Mouse (Mus musculus): ENCODE measurements at regions not wholly inside any gene's neighbourhood (a gene's known extent, or its start where the extent isn't known, plus 50 kb on each side); places are given as distances from the start of the nearest gene placed in this dataset.

DNA sequence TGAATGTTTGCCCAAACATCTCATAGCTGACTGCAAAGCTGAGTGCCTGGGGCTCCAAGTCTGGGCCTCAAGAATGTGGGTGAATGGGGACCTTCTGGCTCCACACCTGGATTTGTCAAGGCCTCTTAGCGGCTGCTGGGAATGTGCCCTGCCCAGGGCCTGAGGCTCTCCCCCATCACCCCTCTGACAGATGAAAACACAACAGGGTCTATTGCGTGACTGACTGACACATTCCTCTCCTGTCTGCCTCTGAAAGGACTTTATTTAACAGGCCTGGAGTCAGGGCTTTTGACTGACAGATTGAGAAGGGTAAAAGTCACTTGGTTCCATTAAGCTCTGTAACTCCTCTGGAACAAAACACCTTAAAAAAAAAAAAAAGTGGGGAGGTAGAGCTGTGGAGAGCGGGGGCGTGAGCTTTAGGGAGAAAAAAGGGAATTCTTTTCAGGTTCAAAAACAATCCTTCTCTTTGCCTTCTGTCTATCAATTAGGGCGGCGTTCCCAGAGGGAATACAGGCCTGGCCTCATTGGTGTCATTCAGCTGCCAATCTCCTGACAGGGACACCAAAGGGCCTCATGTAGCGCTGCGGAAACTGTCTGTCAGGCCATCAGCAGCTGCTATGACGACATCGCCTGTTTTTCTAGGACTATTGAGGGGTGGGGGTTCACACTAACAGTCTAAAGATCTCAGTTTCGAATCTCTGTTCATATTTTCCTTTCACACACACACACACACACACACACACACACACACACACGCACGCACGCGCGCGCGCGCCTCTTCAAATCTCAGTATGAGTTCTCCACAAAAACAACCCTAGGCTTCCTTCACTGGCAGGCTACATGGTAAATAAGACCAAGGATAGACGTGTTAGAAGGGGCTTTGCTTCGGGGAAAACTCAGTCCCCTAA lies 355.4 kb upstream of the Nfe2l3 start:
- DNase-seq, result no peak
- intact Hi-C loops (cut with DNase I; ENCODE audit: low total_unique reads), result no loop called here

DNA sequence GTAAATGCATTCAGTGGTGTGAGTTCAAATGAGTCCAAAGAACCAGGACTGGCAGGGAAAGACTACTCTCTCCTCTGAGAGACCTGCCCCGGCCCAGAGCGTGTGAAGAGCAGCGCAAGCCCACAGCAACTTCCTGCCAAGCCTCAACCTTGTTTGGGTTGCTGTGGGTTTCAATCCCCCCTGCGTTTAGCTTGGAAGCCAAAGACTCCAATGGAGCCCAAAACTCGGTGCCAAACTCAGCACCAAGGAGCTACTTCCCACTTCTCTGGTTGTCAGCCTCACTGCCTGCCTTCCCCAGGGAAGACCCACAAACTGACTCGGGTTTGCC lies 354.7 kb upstream of the Nfe2l3 start:
- intact Hi-C loops (cut with DNase I; ENCODE audit: low total_unique reads), result no loop called here
- DNase-seq, result no peak

DNA sequence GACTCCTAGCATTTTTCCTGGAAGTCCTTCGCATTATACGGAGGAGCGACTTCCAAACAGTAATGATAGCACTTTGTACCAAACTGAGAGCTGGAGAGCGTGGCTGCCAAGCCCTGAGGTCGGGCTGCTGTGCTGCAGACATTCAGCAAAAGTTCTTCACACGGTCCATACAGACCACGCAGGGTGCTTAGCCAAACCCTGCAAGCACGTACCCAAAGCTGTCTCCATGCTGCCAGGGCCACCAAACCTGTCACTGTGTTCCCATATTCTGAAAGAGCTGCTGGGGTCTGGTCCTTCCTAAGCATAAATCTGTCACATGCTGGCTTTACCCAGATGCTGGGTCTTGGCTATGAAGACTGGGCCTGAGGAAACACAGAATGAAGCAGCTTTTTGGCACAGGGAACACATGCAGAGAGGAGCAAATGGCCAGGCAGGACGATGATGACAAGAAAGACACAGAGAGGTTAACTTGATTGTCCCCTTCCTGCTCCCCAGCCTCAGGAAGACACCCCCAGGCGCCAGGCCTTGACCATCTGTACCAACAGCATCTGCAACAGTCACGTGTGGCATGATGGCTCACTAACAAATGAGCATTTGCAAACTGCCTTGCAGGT lies 354.0 kb upstream of the Nfe2l3 start:
- no peak for DNase-seq
- intact Hi-C loops (cut with DNase I; ENCODE audit: low total_unique reads), result no loop called here

DNA sequence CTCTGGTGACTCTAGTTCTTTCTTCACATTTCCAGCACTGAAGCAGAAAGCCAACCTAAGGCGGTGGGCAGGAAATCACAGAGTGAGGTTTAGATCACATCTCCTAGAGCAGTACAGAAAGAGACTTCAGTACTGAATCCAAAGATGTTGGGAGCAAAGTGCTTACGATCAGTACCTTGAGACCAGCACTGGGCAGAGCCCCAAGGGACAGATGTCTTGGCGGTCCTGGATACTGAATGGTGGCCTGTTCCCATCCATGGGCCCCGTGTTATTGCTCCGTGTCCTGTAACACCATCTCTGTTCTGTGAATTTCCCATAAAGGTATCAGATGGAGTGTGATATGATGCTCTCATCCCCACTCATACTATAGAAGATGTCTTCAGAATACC lies 353.5 kb upstream of the Nfe2l3 start:
- DNase-seq, result no peak
- intact Hi-C loops (cut with DNase I; ENCODE audit: low total_unique reads), result no loop called here

DNA sequence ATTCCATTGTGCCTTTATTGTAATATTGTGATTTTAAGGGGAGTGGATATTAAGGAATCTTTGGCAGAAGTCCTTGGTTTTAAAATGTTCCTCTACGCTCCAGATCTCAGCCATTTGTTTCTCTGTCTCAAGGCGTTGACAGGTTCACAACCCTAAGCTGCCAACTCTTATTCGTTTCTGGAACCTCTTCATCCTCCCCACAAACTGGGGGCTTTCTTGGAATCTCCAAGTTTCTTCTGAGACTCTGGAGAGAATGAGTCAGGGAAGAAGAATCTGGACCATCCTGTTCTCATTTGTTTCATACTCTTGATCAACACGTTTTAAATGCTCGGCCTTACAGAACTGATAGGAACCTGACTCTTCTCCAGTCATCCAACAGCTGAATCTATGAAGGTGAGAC lies 351.4 kb upstream of the Nfe2l3 start:
- intact Hi-C loops (cut with DNase I; ENCODE audit: low total_unique reads), result no loop called here
- DNase-seq, result no peak

DNA sequence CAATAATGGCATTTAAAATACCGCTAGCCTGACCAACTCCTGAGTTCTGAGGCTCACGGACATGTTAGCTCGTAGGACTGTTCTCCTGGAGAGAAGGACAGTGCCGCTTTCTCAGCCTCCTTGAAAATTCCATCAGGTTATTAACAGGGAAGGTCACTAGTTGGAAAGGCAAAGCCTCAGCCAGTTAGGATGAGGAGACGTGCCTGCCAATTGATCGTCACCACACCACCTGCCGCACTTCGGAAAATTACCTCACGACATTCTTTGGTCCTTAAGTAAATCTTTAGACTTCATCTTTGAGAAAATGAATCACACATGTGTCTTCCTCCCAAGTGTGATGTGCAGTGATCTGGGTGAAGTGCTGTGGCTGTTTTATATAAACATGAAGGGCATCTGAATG lies 347.8 kb upstream of the Nfe2l3 start:
- intact Hi-C loops (cut with DNase I; ENCODE audit: low total_unique reads), result no loop called here
- DNase-seq, result no peak

DNA sequence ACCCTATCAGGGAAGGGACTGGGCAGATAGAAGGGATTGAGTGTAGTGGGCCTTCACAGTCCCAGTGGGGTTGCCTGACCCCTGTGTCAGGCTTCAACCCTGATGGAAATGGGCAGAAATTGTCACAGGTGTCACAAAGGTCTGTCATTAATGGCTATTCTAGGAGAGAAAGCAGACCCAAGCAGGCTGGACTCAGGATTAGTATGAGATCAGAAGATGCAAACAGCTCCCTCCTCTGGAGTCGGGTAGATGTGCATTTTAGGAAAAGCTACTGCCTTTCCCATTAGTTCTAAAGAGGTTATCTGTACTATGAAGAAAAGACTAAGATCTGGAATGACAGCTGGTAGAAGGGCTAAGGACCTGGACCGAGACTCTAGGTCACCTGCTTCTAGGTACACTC lies 346.9 kb upstream of the Nfe2l3 start:
- intact Hi-C loops (cut with DNase I; ENCODE audit: low total_unique reads), result no loop called here
- DNase-seq, result no peak

DNA sequence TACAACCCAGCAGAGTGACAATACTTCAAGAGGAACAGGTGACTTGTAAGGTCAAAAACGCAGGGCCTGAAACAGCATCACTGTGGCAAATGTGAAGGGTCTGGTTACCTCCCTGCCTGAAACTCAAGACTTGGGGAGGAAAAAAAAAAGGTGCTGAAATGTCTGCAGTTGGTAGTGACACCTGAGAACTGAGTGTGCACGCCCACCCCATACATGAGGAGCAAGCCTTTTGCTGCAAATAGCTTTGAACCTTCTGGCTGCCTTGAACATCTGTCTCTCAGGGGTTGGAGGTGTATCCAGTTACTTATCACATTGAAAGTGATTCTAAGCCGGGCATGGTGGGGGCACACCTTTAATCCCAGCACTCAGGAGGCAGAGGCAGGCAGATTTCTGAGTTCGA lies 346.1 kb upstream of the Nfe2l3 start:
- intact Hi-C loops (cut with DNase I; ENCODE audit: low total_unique reads), result no loop called here
- no peak for DNase-seq

DNA sequence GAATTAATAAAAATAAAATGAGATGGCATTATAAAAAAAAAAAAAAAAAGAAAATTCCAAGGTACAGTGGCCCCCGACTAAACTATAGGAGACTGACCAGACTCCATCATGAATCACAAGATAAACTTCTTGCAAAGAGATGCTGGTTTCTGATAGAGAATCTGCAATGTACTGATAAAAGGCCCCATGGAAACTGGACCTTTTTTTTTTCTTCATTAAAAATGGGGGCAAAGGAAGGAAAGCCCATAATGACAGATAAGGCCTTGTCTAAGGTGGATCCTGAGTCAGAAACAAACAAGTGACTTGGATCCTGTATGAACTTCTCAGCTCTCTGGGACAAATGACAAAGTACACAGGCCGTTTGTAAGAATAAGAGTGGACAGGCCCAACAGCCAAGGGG lies 344.7 kb upstream of the Nfe2l3 start:
- intact Hi-C loops (cut with DNase I; ENCODE audit: low total_unique reads), result no loop called here
- DNase-seq, result no peak

DNA sequence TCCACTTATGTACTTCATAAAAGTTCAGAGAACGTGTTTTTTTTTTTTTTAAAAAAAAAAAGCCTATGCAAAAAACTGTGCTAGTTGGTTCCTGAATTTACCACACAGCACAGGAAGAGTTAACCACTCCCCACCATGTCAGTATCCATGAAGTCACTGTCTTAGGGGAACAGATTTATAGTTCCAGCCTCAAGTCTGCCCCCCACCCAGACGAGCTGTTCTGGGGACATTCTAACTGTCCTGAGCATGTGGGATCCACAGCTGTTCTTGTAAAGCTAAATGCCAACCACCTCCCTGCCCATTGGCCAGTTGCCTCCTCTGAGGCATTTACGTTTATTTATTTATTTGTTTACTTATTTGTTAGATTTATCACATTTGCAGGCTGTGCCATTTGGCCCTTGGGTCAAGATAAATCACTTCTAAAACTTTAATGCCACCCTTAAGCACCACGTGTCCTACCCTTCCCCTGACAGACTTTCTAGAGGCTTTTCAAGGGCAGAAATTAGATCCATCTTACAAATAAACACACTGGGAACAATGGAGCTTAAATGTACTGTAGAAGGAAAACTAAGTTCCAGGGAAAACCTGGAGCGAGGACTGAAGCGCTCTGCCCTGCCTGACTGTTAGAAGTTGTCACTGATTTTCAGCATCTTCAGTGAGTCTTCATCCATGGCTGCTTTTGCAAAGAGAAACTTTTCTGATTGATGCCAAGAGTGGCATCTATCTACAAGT lies 343.7 kb upstream of the Nfe2l3 start:
- no peak for DNase-seq
- intact Hi-C loops (cut with DNase I; ENCODE audit: low total_unique reads), result no loop called here

DNA sequence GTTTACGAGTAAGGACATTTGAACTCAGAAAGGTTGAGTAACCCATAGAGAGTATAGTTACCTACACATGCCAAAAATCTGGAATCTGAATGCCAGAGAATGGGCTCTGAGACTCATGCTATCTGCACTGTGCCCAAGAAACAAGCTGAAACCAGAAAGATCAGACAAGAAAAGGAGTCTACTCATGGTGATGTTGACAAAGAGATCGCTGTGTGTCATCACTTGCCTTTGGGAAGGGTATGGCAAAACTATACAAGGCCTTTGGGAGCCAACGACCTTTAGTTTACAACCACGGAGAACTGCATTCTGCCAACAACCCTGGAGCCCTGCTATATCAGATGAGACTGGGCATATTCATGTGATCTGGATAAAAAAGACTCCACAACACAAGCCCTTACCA lies 339.3 kb upstream of the Nfe2l3 start:
- no peak for DNase-seq
- intact Hi-C loops (cut with DNase I; ENCODE audit: low total_unique reads), result no loop called here

DNA sequence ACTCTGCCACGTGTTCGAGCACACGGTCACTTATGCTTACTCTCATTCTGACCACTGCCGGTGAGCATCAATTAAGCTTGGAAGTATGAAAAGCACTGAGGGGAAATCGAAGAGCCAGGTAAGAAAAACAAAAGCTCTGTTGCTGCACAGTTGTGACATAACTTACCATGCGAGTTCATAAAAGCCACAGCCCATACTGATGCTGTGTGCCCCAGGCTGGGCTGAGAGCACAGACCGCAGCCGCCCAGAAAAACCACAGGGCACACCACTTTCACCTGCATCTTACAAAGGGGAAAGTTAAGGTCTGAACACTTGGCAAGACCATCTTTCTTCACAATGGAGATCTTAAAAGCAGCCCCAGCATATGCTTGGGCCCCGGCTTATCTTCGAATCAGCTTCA lies 338.2 kb upstream of the Nfe2l3 start:
- no peak for DNase-seq
- intact Hi-C loops (cut with DNase I; ENCODE audit: low total_unique reads), result no loop called here

DNA sequence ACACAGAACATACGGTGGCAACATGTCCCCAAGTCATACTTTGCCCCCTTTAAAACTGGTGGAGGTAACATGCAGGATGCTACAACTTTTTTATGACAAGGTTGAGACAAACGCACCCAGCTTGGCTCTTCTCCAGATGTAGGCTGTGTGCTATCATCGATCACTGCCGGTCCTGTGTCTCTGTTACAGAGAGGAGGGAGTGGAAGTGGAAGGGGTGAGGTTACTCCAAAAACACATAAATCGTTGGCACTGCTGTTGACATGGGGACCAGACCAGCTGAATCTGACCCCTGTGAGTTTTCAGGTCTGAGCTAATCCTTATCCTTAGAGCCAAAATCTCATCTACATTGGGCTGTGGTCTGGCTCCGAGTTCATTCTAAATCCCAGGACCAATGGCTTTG lies 335.0 kb upstream of the Nfe2l3 start:
- DNase-seq, result no peak

DNA sequence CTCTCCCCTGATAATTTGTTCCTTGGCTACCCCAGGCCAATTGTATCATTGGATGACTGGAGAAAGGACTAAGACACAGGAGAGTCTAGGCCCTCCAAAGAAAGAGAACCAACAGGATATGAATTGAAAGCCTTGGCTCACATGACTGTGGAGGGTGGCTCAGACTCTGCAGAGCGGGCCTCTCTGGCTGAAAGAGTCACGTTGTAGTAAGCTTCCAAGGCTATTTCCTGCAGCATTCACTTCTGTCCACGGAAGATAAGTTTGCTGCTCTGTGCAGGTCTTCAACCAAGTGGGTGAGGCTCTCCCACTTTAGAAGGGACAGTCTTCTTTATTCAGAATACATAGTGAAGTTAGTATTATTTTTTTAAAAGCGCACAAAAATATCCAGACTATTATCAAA lies 332.1 kb upstream of the Nfe2l3 start:
- DNase-seq, result no peak
- intact Hi-C loops (cut with DNase I; ENCODE audit: low total_unique reads), result no loop called here

More for the DNA sequence above, 335.0 kb upstream of the Nfe2l3 start:
- intact Hi-C loops (cut with DNase I; ENCODE audit: low total_unique reads), result no loop called here

DNA sequence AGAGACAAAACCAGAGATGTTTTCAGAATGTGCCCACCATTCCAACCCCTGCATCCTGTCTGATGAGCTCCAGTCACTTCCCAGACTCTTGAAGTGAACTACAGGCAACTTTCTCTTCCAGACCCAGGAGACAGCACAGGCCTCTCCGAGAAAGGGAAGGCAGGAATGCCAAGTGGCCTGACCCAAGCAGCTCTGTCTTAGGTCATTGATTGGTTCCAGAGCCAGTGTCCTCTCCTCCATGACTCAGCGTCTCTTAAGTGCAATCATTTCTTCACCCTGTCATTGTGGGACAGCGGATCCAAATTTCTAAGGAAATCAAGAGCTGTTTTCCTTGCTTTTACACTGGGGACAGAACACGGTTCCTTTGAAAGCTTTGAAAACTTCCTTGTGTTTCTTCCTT lies 329.2 kb upstream of the Nfe2l3 start:
- DNase-seq, result no peak
- intact Hi-C loops (cut with DNase I; ENCODE audit: low total_unique reads), result no loop called here

DNA sequence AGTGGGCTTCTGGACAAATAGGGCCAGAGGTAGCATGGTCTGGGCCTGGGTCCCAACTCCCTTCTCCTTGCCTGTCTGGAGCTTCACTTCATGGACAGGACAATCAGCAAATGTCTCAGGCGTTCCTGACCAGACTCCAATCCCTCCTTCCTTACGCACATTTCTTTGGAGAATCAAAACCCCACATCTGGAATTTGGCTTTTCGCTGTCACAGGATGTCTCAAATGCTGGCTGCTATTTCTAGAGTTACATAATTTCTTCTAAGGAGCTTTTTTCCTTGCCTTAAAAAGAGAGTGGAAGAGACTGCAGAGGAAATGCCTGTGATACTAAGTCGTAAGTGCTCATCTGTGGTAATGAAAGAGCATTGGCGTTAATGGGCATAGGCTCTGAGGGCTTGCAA lies 328.1 kb upstream of the Nfe2l3 start:
- intact Hi-C loops (cut with DNase I; ENCODE audit: low total_unique reads), result no loop called here

DNA sequence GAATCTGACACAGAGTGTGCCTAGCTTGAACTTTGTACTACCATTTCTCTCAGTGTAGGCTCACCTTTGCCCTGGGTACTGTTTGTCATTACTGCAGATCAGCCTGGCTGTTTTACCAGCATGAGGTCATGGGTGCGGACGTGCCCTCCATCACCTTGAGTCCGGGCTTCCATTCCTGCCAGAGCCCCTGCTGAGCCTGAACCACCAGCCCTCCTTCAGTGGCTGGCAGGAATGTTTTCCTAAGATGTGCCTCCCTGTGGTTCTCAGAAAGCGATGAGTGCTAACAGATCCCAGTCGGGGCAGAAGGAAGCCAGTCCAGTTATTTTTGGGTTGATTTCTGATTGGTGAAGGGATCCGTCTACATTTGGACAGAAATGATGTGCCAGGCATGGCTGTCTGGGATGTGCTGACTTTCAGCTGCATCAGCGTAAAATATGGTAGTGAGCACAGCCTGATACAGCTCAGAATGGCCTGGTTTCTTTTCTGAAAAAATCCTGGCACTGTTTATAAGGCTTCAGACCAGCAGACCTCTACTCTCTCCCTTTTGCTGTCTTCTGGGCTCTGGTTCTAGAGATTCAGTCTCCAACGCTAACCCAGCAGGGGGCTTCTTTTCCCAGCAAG lies 324.0 kb upstream of the Nfe2l3 start:
- intact Hi-C loops (cut with DNase I; ENCODE audit: low total_unique reads), result no loop called here

More for the DNA sequence above, 328.1 kb upstream of the Nfe2l3 start:
- no peak for DNase-seq

DNA sequence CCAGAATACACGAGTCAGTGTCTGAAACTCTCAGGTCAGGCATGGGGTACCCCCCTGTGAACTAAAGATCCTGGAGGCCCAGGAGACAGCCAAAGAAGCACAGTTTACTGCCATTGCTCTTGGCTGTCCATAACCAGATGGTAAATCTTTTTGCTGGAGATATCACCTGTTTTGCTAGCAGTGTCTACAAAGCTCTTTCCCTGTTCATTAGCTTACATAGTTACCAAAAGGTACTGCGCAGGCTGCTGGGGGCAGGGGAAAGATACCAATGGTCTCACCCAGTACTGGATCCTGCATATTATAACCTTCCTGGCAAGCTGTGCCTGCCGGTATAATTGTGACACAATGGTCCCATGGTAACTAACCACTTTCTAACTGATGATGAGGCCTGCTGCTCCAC lies 321.9 kb upstream of the Nfe2l3 start:
- DNase-seq, result no peak
- intact Hi-C loops (cut with DNase I; ENCODE audit: low total_unique reads), result no loop called here

More for the DNA sequence above, 324.0 kb upstream of the Nfe2l3 start:
- DNase-seq, result no peak

DNA sequence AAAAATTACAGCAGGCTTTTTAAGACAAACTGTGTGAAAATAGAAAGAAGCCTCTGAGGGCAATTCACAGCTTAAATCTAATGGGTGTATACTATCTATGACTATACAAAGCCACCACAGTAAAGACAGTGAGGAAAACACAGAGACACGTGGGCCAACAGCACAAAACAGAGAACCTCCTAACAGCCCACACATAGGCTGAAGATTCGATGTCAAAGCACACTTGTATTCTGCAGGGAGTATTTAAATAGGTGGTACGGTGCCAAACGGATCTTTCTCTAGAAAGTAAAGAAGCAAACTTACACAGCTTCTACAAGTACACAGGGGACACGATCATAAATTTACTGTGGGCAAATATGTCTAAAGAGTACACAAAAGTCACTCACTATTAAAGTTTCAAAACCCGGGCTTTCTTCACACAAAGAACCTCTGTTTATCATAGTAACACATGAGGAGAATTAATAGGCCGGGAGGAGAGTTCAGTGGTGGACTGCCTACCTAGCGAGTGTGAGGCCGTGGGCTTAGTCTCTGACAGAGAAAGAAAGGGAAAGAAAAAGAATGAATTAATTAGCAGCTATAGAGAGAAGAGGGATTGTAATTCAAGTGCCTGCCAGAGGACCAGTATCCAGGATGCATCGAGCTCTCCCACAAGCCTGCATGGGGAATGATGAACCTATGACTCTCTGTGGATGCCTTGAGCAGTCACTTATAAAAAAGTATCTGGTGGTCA lies 317.7 kb upstream of the Nfe2l3 start:
- intact Hi-C loops (cut with DNase I; ENCODE audit: low total_unique reads), result no loop called here
- DNase-seq, result no peak

Data from gastrocnemius, postnatal 14 days (tissue).